Comparison of ENCODE assay signal across 23 mouse cellular contexts in the genomic region with DNA sequence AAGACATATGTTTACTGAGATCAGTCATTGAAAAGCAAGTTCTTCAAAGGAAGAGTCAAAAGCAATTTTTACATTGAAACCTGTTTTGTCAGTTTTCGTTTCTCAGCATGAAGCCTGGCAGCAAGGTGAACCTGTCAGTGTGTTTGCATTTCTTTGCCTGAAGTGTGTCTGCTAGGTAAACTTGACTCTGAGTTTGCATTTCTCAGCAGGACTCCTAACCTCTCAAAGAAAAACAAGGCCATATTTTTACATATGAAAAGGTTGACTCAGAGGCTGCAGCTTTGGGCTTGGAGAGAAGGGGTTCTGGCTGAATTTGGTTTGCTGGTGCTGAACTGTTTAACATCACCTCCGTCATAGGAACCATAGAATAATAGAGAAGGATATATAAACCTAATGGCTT. TPM values are rescaled to one million over a fixed set of nuclear protein-coding genes. Genes with fewer than 3 reads are reported as not detected.
A peak's percentile ranks its signal among the peaks of the same experiment; 100 is the strongest.
DNase-seq lines count a peak whose midpoint lies in the region; ATAC-seq and TF ChIP-seq lines count a peak whose summit lies in the region.
"Had no signal": no experiment of that assay in that cellular context is flagged by ENCODE, and none has a peak within 500 bp of the region (broad histone marks: within the 10 kb centered on the region; RNA-seq: fewer than 3 reads in every experiment).

No protein-coding gene starts in this region.

- H3K4me1 ChIP-seq in lung, postnatal 0 days (ENCODE audit: insufficient read depth, low read depth, low read length): no peaks in the 10 kb centered on the region
- H3K4me1 ChIP-seq: embryonic facial prominence, embryonic 10.5 days; embryonic facial prominence, embryonic 12.5 days; forebrain, embryonic 13.5 days; forebrain, embryonic 15.5 days had no signal

- H3K27ac ChIP-seq in lung, postnatal 0 days (ENCODE audit: low read length): no peak overlapping the region
- H3K27ac ChIP-seq: embryonic facial prominence, embryonic 10.5 days; embryonic facial prominence, embryonic 12.5 days; forebrain, embryonic 13.5 days; forebrain, embryonic 15.5 days had no signal

- WGBS in lung, postnatal 0 days: 15% methylated on average over 2 of the region's 2 CpGs

- no peaks in the 10 kb centered on the region for H3K9me3 ChIP-seq in lung, postnatal 0 days (ENCODE audit: low read length)
- H3K9me3 ChIP-seq: embryonic facial prominence, embryonic 12.5 days; forebrain, embryonic 13.5 days; forebrain, embryonic 15.5 days; G1E had no signal

- peak; percentile 24 for DNase-seq in lung, postnatal 0 days (ENCODE audit: low spot score)
- no peak for DNase-seq in lung, postnatal 10 days
- DNase-seq in ES-CJ7 (ENCODE audit: low read depth, low spot score): peak; percentile 80
- peak; percentile 80 for DNase-seq in R1 (ENCODE audit: low read depth, low spot score)
- peak; percentile 58 for DNase-seq in ZHBTc4 (ENCODE audit: low read depth, low spot score)
- no peak for DNase-seq in gastrocnemius, adult 18-20 months (ENCODE audit: low spot score)
- no peak for DNase-seq in cerebellum, adult 11 months
- DNase-seq: adrenal gland, adult 2 months; adrenal gland, postnatal 10 days; adrenal gland, postnatal 25 days; cerebellum, adult 11-12 months; cerebellum, adult 2 months; cerebellum, adult 9-10 months; cerebellum, postnatal 10 days; cerebellum, postnatal 25 days; forebrain, postnatal 0 days had no signal

- TF ChIP-seq EP300 in lung, postnatal 0 days (IDR thresholded peaks at IDR 0.05): no peak

- H3K36me3 ChIP-seq in lung, postnatal 0 days (ENCODE audit: insufficient read depth, low read length): no peaks in the 10 kb centered on the region
- H3K36me3 ChIP-seq: embryonic facial prominence, embryonic 10.5 days; embryonic facial prominence, embryonic 12.5 days; forebrain, embryonic 15.5 days; G1E had no signal

- no peak overlapping the region for H3K9ac ChIP-seq in lung, postnatal 0 days (replicated peaks; ENCODE audit: low read depth)
- H3K9ac ChIP-seq: embryonic facial prominence, embryonic 12.5 days; forebrain, embryonic 13.5 days; forebrain, embryonic 15.5 days; forebrain, postnatal 0 days had no signal

- no peak for TF ChIP-seq CTCF in lung, postnatal 0 days (IDR thresholded peaks at IDR 0.05)

- no peak overlapping the region for H3K4me2 ChIP-seq in lung, postnatal 0 days (replicated peaks; ENCODE audit: low read depth, low read length)
- H3K4me2 ChIP-seq: embryonic facial prominence, embryonic 12.5 days; forebrain, embryonic 13.5 days; forebrain, embryonic 15.5 days had no signal

- no peaks in the 10 kb centered on the region for H3K27me3 ChIP-seq in lung, postnatal 0 days (replicated peaks; ENCODE audit: insufficient read depth, low read length)
- H3K27me3 ChIP-seq: embryonic facial prominence, embryonic 12.5 days; forebrain, embryonic 13.5 days; forebrain, embryonic 15.5 days; Patski had no signal

- H3K4me3 ChIP-seq in lung, postnatal 0 days (ENCODE audit: low read depth, low read length): no peak overlapping the region
- H3K4me3 ChIP-seq: embryonic facial prominence, embryonic 10.5 days; embryonic facial prominence, embryonic 12.5 days; forebrain, embryonic 13.5 days; forebrain, embryonic 15.5 days had no signal

- ATAC-seq in lung, postnatal 0 days: peak; percentile 38; the same call in 1 of the 2 replicates
- no peak for ATAC-seq in megakaryocyte, adult 5-6 weeks (ENCODE audit: poor library complexity, severe bottlenecking)
- ATAC-seq: forebrain, embryonic 13.5 days; forebrain, embryonic 15.5 days; forebrain, postnatal 0 days; Patski had no signal

RNA-seq across cellular contexts. Expression of gene Peg12, which starts 21.8 kb away (rescaled TPM):
- polyA plus RNA-seq in lung, postnatal 0 days (2015; fragmentation: Nextera tagmentation; extraction: Ambion mirVana): 10.2 and 10.6 TPM in 2 replicates
- total RNA-seq in gastrocnemius, adult 18-20 months (2021): under 1 TPM; 0.27 to 0.45 TPM
- total RNA-seq in megakaryocyte, adult 5-6 weeks (2015): 0.11 and 0.22 TPM in 2 replicates
- 0.59 and 0.61 TPM in 2 replicates for total RNA-seq in megakaryocyte, adult 5-6 weeks (2017)
- polyA plus RNA-seq: G1E had no signal

Comparison
In these comparisons a context has a peak if more than half of its experiments do, and no peak if none do; other contexts are left out.
1. DNase-seq: peak in lung, postnatal 0 days (single experiment), ES-CJ7 (single experiment), R1 (single experiment) and ZHBTc4 (single experiment); none in lung, postnatal 10 days (single experiment), gastrocnemius, adult 18-20 months (single experiment) and cerebellum, adult 11 months (single experiment).